Mouse (Mus musculus) spleen, embryonic (tissue): ENCODE measurements around the gene Rhbg.

ENCODE experiments used
- CTCF ChIA-PET: fragments of 350-600 bp; sonication (Branson Sonifier 250); formaldehyde crosslinking; loops from one replicate; lab custom pipeline; 2022; lab: Charles Lee

Gene Rhbg

DNA sequence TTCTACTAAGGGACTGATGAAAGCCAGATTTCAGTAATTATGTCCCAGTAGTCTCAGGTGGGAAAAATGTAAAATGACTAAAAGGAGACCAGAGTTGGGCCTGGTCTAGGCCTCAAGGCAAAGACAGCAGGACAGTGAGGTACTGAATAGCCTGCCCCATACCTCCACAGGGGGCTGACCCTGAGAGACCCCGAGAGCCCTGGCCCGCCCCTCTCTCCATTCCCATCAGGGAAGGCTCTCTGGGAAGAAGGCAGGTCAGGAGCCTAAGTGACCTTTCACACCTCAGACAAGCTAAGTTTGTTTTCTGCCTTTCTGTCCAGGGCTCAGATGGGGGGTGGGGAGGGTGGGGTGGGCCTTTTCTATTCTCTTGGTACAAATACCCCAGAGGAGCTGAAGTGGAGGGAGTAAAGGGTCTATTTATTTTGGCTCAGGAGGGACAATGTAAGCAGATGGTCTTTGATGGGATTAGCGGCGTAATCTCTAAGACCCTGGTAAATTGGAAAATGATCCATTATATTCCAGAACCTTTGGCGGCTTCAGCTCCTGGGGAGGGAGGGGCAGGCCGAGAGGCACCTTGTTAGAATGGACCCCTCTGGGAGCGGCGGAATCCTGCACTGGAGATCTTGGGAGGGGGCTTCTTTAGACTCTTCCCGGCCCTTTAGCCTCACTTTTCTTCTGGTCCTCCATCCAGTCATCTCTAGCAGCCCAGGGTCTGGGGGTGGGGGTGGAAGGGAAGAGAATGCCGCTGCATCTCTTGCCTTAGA is 56.6 kb downstream of the Rhbg start:
- CTCF ChIA-PET, result interaction anchor here (0.7 to 1.4 kb wide), 2 partner anchors 14 to 48 kb away, joined by 3 read pairs; no protein-coding TSS in a partner anchor
